Mouse (Mus musculus) heart, adult 10 weeks (tissue): Measurements from ENCODE around the gene Ccna2. TPM values are rescaled to one million over a fixed set of nuclear protein-coding genes. Genes with fewer than 3 reads are reported as not detected.

Experiments used
- polyA plus RNA-seq: library from polyadenylated mRNA; stranded (reverse); fragments of 350-450 nt; fragmentation: Illumina TruSeq; extraction: RNeasy Lipid Tissue Mini Kit (QIAGEN cat#74804); gene quantifications from one replicate; pipeline ENCODE4 v1.2.3, GENCODE M21; 2014; ENCODE audit warnings: low read depth, low replicate concordance

Ccna2 gene
- polyA plus RNA-seq: 0.58 TPM

DNA sequence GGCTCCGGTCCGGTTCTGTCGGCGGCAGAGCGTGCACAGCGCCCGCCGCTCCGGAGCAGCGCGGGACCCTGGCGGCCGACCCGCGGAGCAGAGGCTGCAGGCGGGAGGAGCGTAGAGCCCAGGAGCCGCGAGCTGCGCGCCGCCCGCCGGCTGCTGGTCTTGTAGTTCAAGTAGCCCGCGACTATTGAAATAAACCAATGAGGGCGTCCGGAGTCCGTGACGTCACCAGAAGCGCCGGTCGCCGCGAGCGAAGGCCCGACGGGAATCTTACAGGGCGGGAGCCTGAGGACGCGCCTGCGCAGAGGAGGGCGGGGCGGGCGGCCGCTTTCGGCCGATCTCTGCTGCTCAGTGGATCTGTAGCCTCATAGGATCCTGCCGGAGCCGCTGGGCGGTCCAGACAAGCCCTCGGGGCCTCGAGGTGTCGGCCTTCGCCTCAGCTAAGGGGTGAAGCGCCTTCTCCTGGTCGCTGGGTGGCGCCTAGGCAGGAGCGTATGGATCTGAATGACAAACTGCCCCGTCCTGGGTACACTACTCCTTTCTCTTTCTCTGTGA lies at the start of gene Ccna2:
Gene Ccna2 (minus strand): TSS at position 324 of the 552 bp plus-strand sequence.

DNA sequence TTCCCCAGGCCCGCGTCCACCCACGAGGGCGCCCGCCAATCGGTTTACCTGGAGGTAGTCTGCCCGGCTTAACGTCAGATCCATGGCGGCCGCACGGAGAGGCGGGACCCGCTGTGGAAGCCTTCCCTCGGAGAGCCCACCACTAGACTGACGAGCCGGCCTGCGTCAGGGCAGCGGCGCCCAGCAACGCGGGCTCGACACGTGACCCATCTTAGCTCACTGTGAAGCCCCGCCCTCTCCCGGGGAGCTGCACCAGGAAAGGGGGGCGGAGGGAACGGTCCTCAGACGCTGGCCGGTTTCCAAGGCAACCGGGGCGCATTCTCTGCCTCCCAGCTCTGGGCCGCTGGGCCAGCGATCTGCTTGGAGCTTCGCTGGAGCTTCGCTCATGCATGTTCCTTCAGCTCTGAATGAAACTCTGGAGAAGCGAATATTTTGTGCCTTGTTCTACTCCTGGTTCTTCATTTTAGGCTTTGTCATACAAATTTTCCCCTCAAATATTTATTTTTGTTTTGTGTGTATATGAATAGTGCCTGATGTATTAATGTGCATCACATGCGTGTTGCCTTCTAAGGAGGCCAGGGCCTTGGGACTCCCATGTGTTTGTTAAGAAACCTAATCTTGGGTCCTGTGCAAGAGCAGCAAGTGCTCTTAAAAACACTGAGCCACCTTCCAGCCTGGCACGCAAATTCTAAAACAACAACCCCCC lies 41.4 kb upstream of the Ccna2 start, which contains the start of gene Bbs7:
Gene Bbs7 (minus strand): TSS at position 276 of the 706 bp plus-strand sequence.

DNA sequence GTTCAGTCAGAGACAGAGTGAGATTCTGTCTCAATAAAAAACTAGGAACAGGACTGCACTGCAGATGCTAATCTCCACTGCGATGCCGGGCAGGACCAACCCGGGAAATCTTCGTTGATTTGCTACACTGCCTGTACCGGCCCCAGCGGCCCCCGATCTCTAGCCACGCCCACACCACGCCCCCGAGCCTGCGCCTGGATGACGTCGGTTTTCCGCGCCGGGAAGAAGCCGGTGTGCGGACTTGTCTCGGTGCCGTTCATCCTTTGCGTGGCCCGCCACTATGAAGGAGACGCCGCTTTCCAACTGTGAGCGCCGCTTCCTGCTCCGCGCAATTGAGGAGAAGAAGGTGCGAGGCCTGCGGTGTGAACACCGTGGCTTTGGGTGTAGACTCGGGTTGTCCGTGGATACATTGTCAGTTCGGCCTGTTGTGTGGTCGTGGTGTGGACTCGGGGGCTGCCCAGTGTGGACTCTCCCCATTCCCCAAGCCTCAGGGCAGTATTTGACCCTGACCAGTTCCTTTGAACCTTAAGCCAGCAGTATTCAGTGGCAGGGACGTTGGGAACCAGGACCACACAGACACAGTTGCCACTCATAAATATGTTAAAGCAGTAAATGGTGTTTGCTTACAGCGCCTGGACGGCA lies 19.4 kb downstream of the Ccna2 start, which contains the start of gene Exosc9:
Gene Exosc9 (plus strand): TSS at position 201 of the 642 bp plus-strand sequence.

DNA sequence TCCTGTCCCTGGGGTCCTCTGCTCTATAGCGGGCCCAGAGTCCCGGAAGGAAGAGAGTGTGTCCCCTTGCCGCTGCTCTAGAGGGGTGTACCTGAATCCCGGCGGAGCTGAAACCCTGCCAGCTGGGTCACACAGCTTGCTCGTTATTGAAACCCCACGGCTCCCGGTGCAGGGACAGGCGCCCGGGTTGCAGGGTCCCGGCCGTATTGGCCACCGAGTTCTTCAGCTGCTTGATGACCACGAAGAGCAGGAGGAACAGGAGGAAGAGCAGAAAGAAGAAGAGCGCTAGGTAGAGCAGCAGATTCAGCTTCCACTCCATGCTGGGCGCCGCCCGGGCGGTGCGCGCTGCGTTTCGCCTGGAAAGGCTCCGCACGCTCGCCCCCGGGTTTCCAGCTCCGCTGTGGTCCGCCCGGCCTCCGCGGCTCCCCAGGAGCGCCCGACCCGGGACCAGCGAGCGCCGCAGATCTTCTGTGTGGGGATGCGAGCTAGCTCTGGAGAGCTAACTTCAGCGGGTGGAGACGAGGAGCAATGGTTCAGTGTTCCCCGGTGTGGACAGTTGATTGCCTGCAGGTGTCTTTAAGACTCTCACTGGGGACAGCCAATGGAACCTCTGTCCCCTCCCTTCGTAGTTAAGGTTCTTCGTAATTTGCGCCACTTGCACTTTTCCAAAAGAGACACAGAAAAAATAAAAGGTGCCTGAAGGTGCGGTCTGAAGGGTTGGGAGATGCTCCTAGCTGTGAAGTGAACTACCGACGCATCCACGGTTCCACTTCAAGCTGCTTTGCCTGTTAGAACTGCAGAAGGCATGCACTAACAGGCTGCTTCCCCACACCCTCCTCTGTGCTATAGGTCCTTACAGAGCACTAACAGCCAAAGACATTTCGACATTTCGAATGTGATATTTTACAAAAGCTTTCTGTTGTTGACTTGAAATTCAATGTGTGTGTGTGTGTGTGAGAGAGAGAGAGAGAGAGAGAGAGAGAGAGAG lies 50.6 kb downstream of the Ccna2 start, which contains the start of gene Gm11549:
Gene Gm11549 (minus strand): TSS at position 741 of the 988 bp plus-strand sequence.

Other genes starting within 250 kb of the Ccna2 start
- 139 TPM for gene Anxa5, start 96.3 kb downstream of the Ccna2 start, polyA plus RNA-seq
- not detected for gene 1810062G17Rik, start 96.2 kb downstream of the Ccna2 start, polyA plus RNA-seq
- not detected for gene Gm11549, start 50.3 kb downstream of the Ccna2 start, polyA plus RNA-seq
- 29.0 TPM for gene Exosc9, start 19.5 kb downstream of the Ccna2 start, polyA plus RNA-seq
- 9.7 TPM for gene Bbs7, start 41.3 kb upstream of the Ccna2 start, polyA plus RNA-seq
- gene Trpc3, start 118.0 kb upstream of the Ccna2 start, polyA plus RNA-seq: 7.9 TPM